Mouse (Mus musculus) gastrocnemius, postnatal 14 days (tissue): Measurements from ENCODE around the gene Foxj2. TPM values are rescaled to one million over a fixed set of nuclear protein-coding genes. Genes with fewer than 3 reads are reported as not detected.

Experiments used
- DNase-seq: peaks from one replicate; pipeline ENCODE4 v3.0.0; 2021; ENCODE audit warnings: mixed read lengths
- intact Hi-C: fragments of 180-260 bp; cut with DNase I; formaldehyde crosslinking; loops from one replicate; pipeline ENCODE4 v1.15.1; 2025; ENCODE audit warnings: low total_unique reads
- long read RNA-seq, 2 experiments: library from polyadenylated mRNA; stranded (forward); transcript quantifications; one replicate each; pipeline ENCODE4 v2.0.0; 2021
- total RNA-seq, 2 experiments: library from RNA; stranded (reverse); gene quantifications; 2 replicates each; pipeline ENCODE4 v1.2.3; 2021

The Foxj2 gene
- total RNA-seq: 10 to 100 TPM; 15.5 to 18.5 TPM
- long read RNA-seq, experiment 1, full-length matches to known transcripts: 9 of 16 reads
- long read RNA-seq, experiment 1, partial matches to known transcripts: 6 of 16 reads
- long read RNA-seq, experiment 1, other reads (novel, unspliced or antisense): 1 of 16 reads
- long read RNA-seq, experiment 2, full-length matches to known transcripts: 12 of 19 reads
- long read RNA-seq, experiment 2, partial matches to known transcripts: 7 of 19 reads
- long read RNA-seq, experiment 2, other reads (novel, unspliced or antisense): 0 of 19 reads

GRCm38 (mm10) chr6:122819306-122820070 lies at the start of gene Foxj2:
TSS of gene Foxj2 (plus strand) at chr6:122819914.
- intact Hi-C loops: no loop called here
- DNase-seq: peak; percentile 81

DNA sequence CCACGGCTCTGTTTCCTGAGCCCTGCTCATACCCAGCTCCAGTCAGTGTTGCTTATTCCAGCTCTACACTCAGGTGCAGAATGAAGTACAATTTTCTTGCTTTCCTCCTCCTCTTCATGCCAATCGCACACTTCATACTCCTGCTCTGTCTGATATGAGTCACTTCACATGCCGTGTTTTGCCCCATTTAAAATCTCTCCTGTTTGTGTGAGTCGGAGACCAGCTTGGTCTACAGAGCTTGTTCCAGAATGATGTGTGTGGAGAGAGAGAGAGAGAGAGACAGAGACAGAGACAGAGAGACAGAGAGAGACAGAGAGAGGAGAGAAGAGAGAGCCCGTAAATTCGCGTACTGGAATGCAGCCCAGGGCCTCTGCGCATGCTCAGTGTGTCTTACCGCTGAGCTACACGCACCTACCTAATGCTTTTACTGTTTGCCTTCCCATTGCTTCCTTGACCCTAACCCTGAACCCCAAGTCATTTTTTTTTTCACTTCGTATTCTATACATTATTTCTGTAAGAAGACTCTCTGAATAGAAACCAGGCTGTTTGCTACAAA lies 48.9 kb upstream of the Foxj2 start:
- no peak for DNase-seq
- intact Hi-C loops: no loop called here

GRCm38 (mm10) chr6:122772701-122773100 lies 47.0 kb upstream of the Foxj2 start:
- intact Hi-C loops: no loop called here

DNA sequence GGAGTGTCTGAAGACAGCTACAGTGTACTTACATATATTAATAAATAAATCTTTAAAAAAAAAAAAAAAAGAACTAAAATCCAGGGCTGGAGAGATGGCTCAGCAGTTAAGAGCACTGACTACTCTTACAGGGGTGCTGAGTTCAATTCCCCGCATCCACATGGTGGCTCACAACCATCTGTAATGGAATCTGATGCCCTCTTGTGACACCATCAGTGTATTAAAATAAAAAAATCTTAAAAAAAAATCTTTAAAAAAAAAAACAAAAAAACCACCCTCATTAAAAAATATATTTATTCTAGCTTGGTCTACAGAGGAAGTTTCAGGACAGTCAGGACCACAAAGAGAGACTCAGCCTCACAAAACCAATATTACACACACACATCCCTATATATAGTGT lies 45.4 kb upstream of the Foxj2 start:
- intact Hi-C loops: no loop called here
- DNase-seq: no peak

More at GRCm38 (mm10) chr6:122772701-122773100, 47.0 kb upstream of the Foxj2 start:
- no peak for DNase-seq

- intact Hi-C loops: no loop called here
- no peak for DNase-seq
Measured at GRCm38 (mm10) chr6:122776040-122776439, 43.7 kb upstream of the Foxj2 start.

GRCm38 (mm10) chr6:122779916-122780315 lies 39.8 kb upstream of the Foxj2 start:
- intact Hi-C loops: no loop called here
- no peak for DNase-seq

DNA sequence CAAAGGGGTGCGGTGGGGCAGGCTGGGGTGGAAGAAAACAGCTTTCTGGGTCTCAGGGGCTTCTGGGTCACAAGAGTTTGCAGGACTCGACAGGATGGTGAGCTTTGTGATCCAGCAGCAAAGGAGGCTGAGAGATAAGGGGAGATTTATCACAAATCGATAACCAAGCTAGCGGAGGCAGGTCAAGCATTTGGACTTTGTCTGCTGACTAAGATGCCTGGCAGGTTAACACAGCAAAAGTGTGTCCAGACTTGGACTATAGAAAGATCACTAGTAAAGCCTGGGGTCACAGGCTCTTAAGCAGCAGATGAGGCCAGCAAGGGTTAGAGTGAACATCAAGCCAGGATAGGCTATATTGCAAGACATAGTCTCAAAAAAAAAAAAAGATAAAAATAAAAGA lies 38.5 kb upstream of the Foxj2 start:
- no peak for DNase-seq
- intact Hi-C loops: no loop called here

- DNase-seq: no peak
- intact Hi-C loops: no loop called here
Measured at GRCm38 (mm10) chr6:122782164-122782563, 37.5 kb upstream of the Foxj2 start.

DNA sequence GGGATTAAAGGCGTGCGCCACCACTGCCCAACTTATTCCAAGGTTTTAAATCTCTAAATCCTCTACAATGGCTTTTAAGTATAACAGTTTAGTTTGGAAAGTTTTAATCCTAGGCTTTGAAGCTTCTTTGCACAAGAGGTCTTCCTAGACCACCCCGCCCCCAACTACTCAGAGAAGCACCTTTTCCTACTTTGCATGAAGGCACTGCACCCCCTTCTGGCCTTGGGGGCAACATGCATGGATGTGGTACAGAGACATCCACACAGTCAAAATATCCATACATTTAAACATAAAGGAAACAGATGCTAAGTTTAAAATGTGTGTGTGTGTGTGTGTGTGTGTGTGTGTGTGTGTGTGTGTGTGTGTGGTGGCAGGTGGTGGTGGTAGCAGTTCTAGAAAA lies 34.8 kb upstream of the Foxj2 start:
- intact Hi-C loops: loop anchor here (5.0 kb wide), 2 partner anchors 43 to 118 kb away; no protein-coding TSS in a partner anchor

DNA sequence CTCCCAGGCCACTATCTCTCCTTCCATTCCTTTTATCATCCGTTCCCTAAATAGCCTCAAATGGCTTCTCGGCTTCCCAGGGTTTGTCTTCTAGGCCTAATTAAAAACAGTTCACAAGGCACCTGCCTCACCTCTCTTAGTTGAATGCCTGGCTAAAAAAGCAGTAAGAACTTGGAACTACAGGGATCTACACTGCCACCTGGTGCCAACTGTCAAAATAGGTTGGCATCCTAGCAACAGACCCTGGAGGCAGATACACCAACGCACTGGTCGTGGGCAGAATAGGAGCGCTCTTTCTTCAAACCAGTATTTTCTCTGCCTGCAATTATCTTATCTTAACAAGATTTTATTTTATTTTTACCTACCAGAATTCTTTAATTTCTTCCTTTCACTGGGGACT lies 33.4 kb upstream of the Foxj2 start:
- peak; percentile 22 for DNase-seq
- intact Hi-C loops: loop anchor here (5.0 kb wide), 2 partner anchors 44 to 119 kb away; no protein-coding TSS in a partner anchor

More for the DNA sequence above, 34.8 kb upstream of the Foxj2 start:
- DNase-seq: no peak

DNA sequence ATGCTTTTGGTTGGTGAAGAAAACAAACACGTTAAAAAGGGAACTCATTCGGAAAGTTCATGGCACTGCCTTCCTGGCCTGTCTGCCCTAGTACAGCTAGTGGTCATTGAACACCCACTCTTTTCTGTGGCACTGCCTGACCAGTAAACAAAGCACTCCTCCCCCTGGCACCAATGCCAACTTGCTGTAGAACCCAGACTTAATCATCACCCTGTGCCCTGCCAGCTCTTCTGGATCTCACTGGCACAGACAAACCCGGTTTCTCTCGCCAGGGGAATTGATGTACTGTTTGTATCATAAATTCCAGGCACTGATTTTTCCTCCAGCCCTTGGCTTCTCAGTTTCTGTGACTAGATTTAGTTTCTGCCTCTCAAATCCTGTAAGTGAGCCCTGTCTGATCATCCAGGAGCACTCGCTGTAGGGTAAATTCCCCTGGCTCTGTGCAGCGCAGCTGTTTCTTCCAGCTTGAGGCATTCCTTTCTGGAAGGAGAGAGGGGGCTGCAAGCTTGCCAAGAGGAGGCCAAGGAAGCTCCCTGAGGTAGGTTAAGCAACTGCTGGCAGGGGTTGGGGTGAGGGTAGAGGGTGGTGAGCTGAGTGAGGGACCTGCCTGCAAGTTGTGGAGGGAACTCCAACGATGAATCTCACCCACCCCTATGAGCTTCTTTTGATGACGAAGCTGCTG lies 24.3 kb upstream of the Foxj2 start:
- intact Hi-C loops: no loop called here
- peak; percentile 54 for DNase-seq

DNA sequence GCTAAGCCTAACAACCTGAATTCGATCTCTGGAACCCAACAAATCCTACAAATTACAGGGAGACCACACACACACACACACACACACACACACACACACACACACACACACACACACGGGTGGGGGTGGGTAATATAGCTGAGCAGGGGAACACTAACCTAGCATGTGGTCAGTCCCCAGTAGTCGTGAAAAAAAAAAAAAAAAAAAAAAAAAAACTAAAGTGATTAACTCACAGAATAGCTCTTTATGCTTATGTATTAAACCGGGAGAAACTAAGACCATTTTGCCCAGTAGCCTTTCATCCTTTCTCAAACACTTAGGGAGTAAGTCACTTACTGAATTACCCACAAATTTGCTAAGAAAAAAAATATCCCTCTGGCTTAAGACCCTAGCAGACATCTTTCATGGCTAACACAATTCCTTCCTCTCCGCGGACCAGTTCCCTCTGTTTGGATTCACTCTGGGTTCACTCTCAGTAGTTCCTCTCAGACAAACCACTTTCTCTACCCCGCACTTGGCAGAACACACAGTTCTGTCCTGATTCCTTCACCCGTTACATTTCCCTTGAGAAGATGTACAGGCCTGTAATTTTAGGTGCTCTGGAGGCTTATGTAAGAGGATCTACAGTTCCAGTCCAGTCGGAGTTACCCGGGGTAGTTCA lies 18.9 kb upstream of the Foxj2 start:
- intact Hi-C loops: no loop called here
- no peak for DNase-seq

DNA sequence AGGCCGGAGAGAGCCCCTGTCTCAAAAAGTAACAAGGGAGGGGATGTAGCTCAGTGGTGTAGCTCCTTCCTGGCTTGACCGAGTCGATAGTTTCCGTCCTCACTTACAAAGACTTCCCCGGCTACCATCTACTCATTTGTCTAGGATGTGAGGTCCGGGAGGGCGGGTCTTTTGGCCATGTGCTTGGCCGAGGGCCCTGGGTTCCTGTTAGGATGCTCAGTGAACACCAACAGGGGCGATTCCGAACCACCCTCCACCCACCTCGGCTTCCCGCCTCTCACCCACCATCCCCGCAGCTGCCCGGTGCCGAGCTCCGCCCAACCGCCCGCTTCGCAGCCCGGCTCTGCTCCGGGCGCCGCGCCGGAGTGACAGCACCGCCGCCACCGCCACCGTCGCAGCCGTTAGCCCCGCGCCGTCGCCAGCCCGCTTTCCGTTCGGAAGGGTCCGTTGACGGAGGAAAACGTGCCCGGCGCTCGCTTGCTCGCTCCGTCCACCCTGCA lies 18.4 kb upstream of the Foxj2 start, which contains the start of gene Slc2a3:
Gene Slc2a3, minus strand, starts transcription at position 340 of the 500 bp plus-strand sequence.
- DNase-seq: peak; percentile 59
- intact Hi-C loops: no loop called here

GRCm38 (mm10) chr6:122801801-122802514 lies 17.8 kb upstream of the Foxj2 start:
- intact Hi-C loops: no loop called here

DNA sequence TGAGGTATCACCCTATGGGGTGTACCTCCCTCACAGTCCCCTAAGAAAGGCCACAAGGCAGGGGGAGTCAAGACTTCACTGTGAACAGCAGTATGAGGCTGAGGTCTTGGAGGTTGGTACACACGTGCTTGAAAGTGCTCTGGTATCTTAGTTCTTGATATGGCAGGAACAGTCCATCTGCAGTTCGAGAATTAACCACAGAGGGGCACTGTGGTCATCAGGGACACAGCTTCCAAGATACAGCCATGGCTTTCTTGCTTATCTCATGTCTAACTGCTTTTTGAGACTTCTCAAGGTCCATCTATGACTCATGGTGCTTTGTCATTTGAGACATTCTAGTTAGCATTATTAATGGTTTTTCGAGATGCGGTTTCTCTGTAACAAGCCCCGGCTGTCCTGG lies 15.3 kb upstream of the Foxj2 start:
- peak; percentile 62 for DNase-seq

More at GRCm38 (mm10) chr6:122801801-122802514, 17.8 kb upstream of the Foxj2 start:
- DNase-seq: no peak

GRCm38 (mm10) chr6:122810022-122810614 lies 9.6 kb upstream of the Foxj2 start:
- DNase-seq: no peak

More for the DNA sequence above, 15.3 kb upstream of the Foxj2 start:
- intact Hi-C loops: no loop called here

DNA sequence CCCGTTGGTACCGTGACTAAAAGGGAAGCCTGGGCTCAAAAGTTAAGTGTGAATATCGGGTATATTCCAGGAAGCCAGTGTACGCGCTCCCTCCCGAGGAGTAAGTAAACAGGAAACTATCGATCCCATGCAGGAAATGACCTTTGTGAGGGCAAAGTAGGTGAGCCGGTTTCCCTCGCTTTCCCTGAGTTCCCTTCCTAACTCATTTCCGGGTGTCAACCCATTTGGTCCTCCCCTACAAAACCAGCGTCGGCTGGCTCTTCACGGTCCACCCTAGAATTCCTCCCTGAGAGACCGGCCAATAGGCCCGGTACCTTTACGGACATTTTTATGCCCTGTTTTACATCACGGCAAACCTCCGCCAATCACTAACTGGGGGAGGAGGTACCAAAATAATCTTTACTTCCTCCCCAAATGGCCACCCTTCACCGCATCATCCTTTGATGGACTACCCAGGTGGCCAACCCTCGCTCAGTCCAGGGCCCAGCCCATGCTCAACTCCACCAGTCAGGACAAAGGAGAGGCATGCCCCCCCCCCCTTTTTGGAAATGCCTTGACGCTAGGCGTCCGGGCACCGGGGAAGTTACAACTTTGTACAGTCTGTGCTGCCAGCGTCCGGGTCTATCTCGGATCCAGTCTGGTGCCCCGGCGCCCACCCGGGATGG lies 9.0 kb upstream of the Foxj2 start:
- intact Hi-C loops: no loop called here
- DNase-seq: peak; percentile 97

More at GRCm38 (mm10) chr6:122810022-122810614, 9.6 kb upstream of the Foxj2 start:
- intact Hi-C loops: no loop called here

- intact Hi-C loops: no loop called here
- DNase-seq: peak; percentile 98
Measured at GRCm38 (mm10) chr6:122811280-122811652, 8.4 kb upstream of the Foxj2 start.
